Mouse (Mus musculus): ENCODE data around the gene Suclg2. TPM values are rescaled to one million over a fixed set of nuclear protein-coding genes. Genes with fewer than 3 reads are reported as not detected.

Gene Suclg2
- polyA plus RNA-seq, 1 experiment from 2014 or later = 57.5 TPM

DNA sequence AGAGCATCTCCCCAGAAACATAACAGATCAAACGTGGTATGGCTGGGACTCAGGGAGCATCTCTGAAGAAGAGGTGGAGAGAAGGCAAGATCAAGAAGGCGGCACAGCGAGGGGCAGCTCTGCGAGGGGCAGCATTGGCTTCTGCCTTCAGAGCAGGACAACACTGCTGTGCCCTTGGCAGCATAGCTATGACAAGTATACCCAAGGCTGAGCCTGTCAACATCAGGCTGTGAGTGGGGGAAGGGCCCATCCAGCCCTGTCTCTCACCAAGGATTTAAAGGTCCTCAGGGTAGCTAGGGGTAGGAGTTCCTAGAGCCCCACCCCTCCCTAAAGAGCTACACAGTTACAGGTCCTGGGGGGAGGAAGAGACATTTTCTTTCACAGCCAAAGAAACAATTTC, 23.7 kb downstream of the Suclg2 start:
- H3K9me3 ChIP-seq (ENCODE audit: control insufficient read depth, low read length) = no peaks in the 10 kb centered on the region
- H3K4me1 ChIP-seq (ENCODE audit: control insufficient read depth, insufficient read depth, low read length) = peaks cover 8% of the 10 kb centered on the region; the same call in 1 of the 2 replicates
- WGBS = 76% methylated on average over 4 of the region's 4 CpGs
- no peak overlapping the region for H3K4me3 ChIP-seq (ENCODE audit: low read depth, low read length)
- H3K27me3 ChIP-seq (replicated peaks; ENCODE audit: control insufficient read depth, insufficient read depth, low read length) = no peaks in the 10 kb centered on the region
- no peaks in the 10 kb centered on the region for H3K36me3 ChIP-seq (ENCODE audit: control insufficient read depth, insufficient read depth, low read length)
- DNase-seq (ENCODE audit: low spot score) (no peak), ATAC-seq (ENCODE audit: low read depth) (no peak)
- no peak overlapping the region for H3K27ac ChIP-seq (replicated peaks; ENCODE audit: low read depth, low read length)
- no peak overlapping the region for H3K4me2 ChIP-seq (ENCODE audit: low read depth, low read length)
- H3K9ac ChIP-seq (ENCODE audit: low read depth, low read length) = no peak overlapping the region

DNA sequence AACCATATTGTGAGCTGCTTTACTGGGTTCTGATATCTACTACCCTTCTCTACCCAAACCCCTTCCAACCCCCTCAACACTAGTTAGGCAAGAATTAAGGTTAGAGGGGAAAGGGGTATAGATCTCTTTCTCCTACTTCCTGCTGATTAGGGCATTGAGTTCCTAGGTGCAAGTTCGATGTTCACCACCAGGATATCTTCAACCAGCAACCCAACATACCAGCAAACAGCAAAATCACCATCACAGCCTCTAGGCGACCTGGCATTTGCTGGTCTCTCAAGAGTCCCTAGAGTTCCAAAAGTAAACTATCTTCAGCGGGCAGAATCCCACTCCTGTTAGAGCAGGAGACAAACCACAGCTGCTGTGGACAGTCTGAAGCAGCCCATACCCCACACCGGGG, 33.4 kb downstream of the Suclg2 start:
- Histone ChIP-seq H3K4me2 (ENCODE audit: low read depth, low read length) (no peak overlapping the region), H3K4me3 (ENCODE audit: low read depth, low read length) (no peak overlapping the region), H3K27me3 (replicated peaks; ENCODE audit: control insufficient read depth, insufficient read depth, low read length) (no peaks in the 10 kb centered on the region), H3K36me3 (ENCODE audit: control insufficient read depth, insufficient read depth, low read length) (no peaks in the 10 kb centered on the region), H3K4me1 (ENCODE audit: control insufficient read depth, insufficient read depth, low read length) (peaks cover 9% of the 10 kb centered on the region; the same call in 1 of the 2 replicates), H3K27ac (replicated peaks; ENCODE audit: low read depth, low read length) (no peak overlapping the region), H3K9ac (ENCODE audit: low read depth, low read length) (no peak overlapping the region), H3K9me3 (ENCODE audit: control insufficient read depth, low read length) (no peaks in the 10 kb centered on the region)
- DNase-seq (ENCODE audit: low spot score) (no peak), ATAC-seq (ENCODE audit: low read depth) (no peak)
- 71% methylated on average over 4 of the region's 4 CpGs for WGBS

DNA sequence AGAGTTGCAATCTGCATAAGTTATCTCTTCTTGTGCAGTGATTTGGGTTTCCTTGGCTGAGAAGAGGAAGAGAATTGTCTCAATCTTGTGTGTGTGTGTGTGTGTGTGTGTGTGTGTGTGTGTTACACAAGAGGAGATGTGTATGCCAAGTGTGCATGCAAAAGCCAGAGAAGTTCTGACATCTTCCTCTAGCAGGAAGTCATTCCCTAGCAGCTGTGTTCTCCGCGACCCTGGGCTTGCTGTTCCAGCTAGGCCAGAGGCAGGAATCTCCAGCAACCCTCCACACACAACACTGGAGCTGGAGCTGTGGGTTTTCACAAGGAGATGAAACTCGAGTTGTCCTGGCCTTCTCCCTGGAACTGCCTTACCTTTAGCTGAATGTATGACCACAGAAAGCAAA, 38.9 kb downstream of the Suclg2 start:
- Histone ChIP-seq H3K4me2 (ENCODE audit: low read depth, low read length) (no peak overlapping the region), H3K9me3 (ENCODE audit: control insufficient read depth, low read length) (no peaks in the 10 kb centered on the region), H3K27ac (replicated peaks; ENCODE audit: low read depth, low read length) (no peak overlapping the region), H3K27me3 (replicated peaks; ENCODE audit: control insufficient read depth, insufficient read depth, low read length) (no peaks in the 10 kb centered on the region), H3K4me3 (ENCODE audit: low read depth, low read length) (no peak overlapping the region), H3K4me1 (ENCODE audit: control insufficient read depth, insufficient read depth, low read length) (peaks cover 19% of the 10 kb centered on the region), H3K36me3 (ENCODE audit: control insufficient read depth, insufficient read depth, low read length) (no peaks in the 10 kb centered on the region), H3K9ac (ENCODE audit: low read depth, low read length) (no peak overlapping the region)
- DNase-seq (ENCODE audit: low spot score) (no peak), ATAC-seq (ENCODE audit: low read depth) (no peak)
- WGBS = 60% methylated on average over 3 of the region's 3 CpGs

DNA sequence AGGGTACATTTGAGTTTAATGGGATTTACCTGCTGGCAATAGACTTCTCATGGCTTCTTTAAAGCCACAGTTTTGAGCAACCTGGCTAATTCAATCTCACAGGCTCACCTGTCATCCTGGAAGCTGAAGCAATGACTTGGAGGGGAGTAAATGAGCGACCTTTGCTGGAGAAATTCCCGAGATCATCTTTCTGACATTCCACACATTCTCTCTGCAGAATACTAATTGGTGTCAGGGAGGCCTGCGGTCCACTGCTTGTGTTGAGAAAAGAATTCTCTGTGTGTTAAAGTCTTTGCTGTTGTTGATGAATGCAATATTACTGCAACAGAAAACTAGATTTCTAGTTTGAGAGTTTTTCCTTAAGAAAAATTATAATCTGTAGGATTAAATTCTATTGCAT, 39.3 kb downstream of the Suclg2 start:
- ATAC-seq (ENCODE audit: low read depth) = no peak
- H3K36me3 ChIP-seq (ENCODE audit: control insufficient read depth, insufficient read depth, low read length) = no peaks in the 10 kb centered on the region
- DNase-seq (ENCODE audit: low spot score) = no peak
- no peaks in the 10 kb centered on the region for H3K9me3 ChIP-seq (ENCODE audit: control insufficient read depth, low read length)
- no peak overlapping the region for H3K27ac ChIP-seq (replicated peaks; ENCODE audit: low read depth, low read length)
- no peak overlapping the region for H3K9ac ChIP-seq (ENCODE audit: low read depth, low read length)
- H3K27me3 ChIP-seq (replicated peaks; ENCODE audit: control insufficient read depth, insufficient read depth, low read length) = no peaks in the 10 kb centered on the region
- no peak overlapping the region for H3K4me3 ChIP-seq (ENCODE audit: low read depth, low read length)
- no peak overlapping the region for H3K4me2 ChIP-seq (ENCODE audit: low read depth, low read length)
- H3K4me1 ChIP-seq (ENCODE audit: control insufficient read depth, insufficient read depth, low read length) = peaks cover 23% of the 10 kb centered on the region
- 20% methylated on average over 3 of the region's 3 CpGs for WGBS

DNA sequence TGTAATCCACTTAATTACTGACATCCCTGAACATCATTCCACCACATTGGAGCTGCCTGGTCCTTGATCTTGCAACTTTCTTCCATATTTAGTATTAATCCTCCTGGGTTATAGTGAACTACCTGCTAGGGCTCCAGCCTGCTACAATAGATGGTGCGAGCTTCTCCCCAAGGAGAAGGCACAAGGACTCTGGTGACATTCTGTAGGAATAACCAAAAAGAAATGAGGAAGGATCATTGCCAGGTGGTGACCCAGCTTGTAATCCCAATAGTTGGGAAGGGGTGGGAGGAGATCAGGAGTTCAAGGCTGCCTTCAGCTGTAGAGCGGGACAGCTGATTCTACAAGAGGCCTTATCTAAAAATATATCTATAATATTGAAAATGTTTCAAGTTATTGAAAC, 41.6 kb downstream of the Suclg2 start:
- Histone ChIP-seq H3K4me1 (ENCODE audit: control insufficient read depth, insufficient read depth, low read length) (peaks cover 18% of the 10 kb centered on the region), H3K9ac (ENCODE audit: low read depth, low read length) (no peak overlapping the region), H3K9me3 (ENCODE audit: control insufficient read depth, low read length) (no peaks in the 10 kb centered on the region), H3K27ac (replicated peaks; ENCODE audit: low read depth, low read length) (no peak overlapping the region), H3K4me2 (ENCODE audit: low read depth, low read length) (no peak overlapping the region), H3K4me3 (ENCODE audit: low read depth, low read length) (no peak overlapping the region), H3K36me3 (ENCODE audit: control insufficient read depth, insufficient read depth, low read length) (no peaks in the 10 kb centered on the region), H3K27me3 (replicated peaks; ENCODE audit: control insufficient read depth, insufficient read depth, low read length) (no peaks in the 10 kb centered on the region)
- ATAC-seq (ENCODE audit: low read depth) (no peak), DNase-seq (ENCODE audit: low spot score) (no peak)
- WGBS = 84% methylated on average over 2 of the region's 2 CpGs

DNA sequence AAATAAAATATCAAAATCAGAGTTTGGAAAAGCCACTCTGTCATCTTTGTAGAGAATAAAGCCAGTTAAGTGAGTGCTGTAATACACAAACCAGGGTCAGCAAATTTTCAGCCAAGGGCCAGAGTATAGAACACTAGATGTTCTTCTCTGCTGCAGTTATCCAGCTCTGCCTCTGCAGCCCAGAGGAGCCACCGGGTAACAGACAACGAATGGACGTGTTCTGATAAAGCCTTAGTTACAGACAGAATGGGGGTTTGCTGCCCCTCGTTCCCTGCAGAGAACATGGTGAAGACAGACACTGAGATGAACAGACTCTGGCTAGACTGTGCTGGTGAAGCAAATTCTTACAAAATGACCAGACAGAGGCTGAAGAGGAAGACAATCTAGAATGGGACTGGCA, 42.2 kb downstream of the Suclg2 start:
- Histone ChIP-seq H3K27me3 (replicated peaks; ENCODE audit: control insufficient read depth, insufficient read depth, low read length) (no peaks in the 10 kb centered on the region), H3K9me3 (ENCODE audit: control insufficient read depth, low read length) (0 out of 2 replicates have a peak, but pooled peaks cover 3% of the 10 kb centered on the region), H3K9ac (ENCODE audit: low read depth, low read length) (no peak overlapping the region), H3K36me3 (ENCODE audit: control insufficient read depth, insufficient read depth, low read length) (peaks cover 3% of the 10 kb centered on the region; the same call in 1 of the 2 replicates), H3K4me2 (ENCODE audit: low read depth, low read length) (no peak overlapping the region), H3K27ac (replicated peaks; ENCODE audit: low read depth, low read length) (no peak overlapping the region), H3K4me3 (ENCODE audit: low read depth, low read length) (no peak overlapping the region), H3K4me1 (ENCODE audit: control insufficient read depth, insufficient read depth, low read length) (peaks cover 18% of the 10 kb centered on the region)
- DNase-seq (ENCODE audit: low spot score) = no peak
- 65% methylated on average over 4 of the region's 4 CpGs for WGBS
- ATAC-seq (ENCODE audit: low read depth) = no peak

DNA sequence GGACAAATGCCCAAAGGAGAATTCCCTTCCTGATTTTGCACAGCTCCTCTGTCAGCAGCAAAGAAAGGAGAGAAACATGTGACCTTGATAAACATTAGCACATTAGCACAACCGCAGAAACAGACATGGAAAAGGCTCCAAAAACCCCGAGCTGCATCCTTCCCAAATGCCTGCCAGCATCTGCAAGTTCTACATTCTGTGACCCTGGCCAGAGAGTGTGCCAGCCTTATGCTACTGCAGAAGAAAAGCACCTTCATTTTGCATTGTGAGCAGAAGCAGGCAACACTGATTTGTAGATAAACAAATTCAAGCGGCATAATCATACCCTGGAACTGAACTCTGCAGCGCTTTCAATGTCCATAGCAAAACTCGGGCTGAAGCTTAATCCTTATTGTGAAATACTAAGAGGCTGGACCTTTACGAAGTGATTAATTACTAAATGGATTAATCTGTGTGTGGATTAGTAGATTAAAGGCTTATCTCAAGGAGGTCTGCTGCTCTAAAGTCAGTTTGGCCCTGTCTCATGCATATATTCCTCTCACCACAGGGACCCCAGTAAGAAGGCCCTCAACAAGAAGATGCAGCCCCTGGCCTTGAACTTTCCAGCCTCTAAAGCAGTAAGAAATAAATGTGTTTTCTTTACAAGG, 43.4 kb downstream of the Suclg2 start:
- Histone ChIP-seq H3K36me3 (ENCODE audit: control insufficient read depth, insufficient read depth, low read length) (peaks cover 8% of the 10 kb centered on the region; the same call in 1 of the 2 replicates), H3K27ac (replicated peaks; ENCODE audit: low read depth, low read length) (no peak overlapping the region), H3K9me3 (ENCODE audit: control insufficient read depth, low read length) (0 out of 2 replicates have a peak, but pooled peaks cover 7% of the 10 kb centered on the region), H3K4me3 (ENCODE audit: low read depth, low read length) (no peak overlapping the region), H3K4me1 (ENCODE audit: control insufficient read depth, insufficient read depth, low read length) (peaks cover 18% of the 10 kb centered on the region), H3K9ac (ENCODE audit: low read depth, low read length) (0 out of 2 replicates have a peak overlapping the region, but pooled peaks have one; percentile 0), H3K27me3 (replicated peaks; ENCODE audit: control insufficient read depth, insufficient read depth, low read length) (no peaks in the 10 kb centered on the region), H3K4me2 (ENCODE audit: low read depth, low read length) (no peak overlapping the region)
- WGBS = 34% methylated on average over 6 of the region's 6 CpGs
- peak; percentile 41 for DNase-seq (ENCODE audit: low spot score)
- no peak for ATAC-seq (ENCODE audit: low read depth)

DNA sequence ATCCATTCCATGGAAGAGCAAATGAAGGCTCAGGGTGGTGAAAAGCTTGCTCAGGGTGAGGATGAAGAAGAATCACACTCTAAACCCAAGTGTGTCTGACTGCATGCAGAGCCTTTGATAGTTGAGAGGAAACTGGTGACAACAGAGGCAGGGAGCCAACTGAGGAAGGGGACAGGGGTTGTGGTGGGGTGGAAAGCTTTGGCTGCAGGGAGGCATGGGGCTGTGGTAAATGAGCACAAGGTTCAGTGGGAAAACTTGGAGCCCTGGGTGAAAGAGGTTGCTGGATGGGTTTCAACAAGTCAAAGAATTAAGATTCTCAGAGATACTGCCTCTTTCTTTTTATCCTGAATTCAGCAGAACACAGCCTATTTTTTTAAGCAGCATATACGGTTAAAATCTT, 43.9 kb downstream of the Suclg2 start:
- Histone ChIP-seq H3K9me3 (ENCODE audit: control insufficient read depth, low read length) (0 out of 2 replicates have a peak, but pooled peaks cover 7% of the 10 kb centered on the region), H3K27ac (replicated peaks; ENCODE audit: low read depth, low read length) (no peak overlapping the region), H3K4me2 (ENCODE audit: low read depth, low read length) (no peak overlapping the region), H3K9ac (ENCODE audit: low read depth, low read length) (0 out of 2 replicates have a peak overlapping the region, but pooled peaks have one; percentile 0), H3K36me3 (ENCODE audit: control insufficient read depth, insufficient read depth, low read length) (peaks cover 8% of the 10 kb centered on the region; the same call in 1 of the 2 replicates), H3K4me3 (ENCODE audit: low read depth, low read length) (no peak overlapping the region), H3K4me1 (ENCODE audit: control insufficient read depth, insufficient read depth, low read length) (peaks cover 18% of the 10 kb centered on the region), H3K27me3 (replicated peaks; ENCODE audit: control insufficient read depth, insufficient read depth, low read length) (no peaks in the 10 kb centered on the region)
- DNase-seq (ENCODE audit: low spot score) (no peak), ATAC-seq (ENCODE audit: low read depth) (0 out of 2 replicates have a peak, but pooled peaks have one; percentile 9)
- WGBS = 7% methylated on average over 1 of the region's 1 CpGs

DNA sequence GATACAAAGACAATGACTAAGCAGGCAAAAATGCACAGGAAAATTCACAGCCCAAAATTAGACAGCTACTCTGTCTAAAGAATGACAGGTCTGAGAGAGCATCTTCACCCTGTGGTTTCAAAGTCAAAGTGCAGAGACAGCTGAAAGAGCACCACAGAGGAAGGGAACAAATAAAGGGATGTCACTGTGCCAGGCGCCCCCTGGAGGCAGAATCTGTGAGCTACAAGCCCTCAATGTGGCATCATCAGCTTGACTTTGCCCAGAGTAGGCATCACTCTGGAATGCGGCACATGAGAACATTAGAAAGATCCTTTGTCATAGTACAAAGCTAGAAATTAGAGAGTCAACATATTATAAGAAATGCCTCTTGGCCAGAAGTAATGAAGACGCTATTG, 49.3 kb downstream of the Suclg2 start:
- 58% methylated on average over 3 of the region's 3 CpGs for WGBS
- ATAC-seq (ENCODE audit: low read depth) (no peak), DNase-seq (ENCODE audit: low spot score) (no peak)
- Histone ChIP-seq H3K9ac (ENCODE audit: low read depth, low read length) (no peak overlapping the region), H3K4me3 (ENCODE audit: low read depth, low read length) (no peak overlapping the region), H3K9me3 (ENCODE audit: control insufficient read depth, low read length) (0 out of 2 replicates have a peak, but pooled peaks cover 7% of the 10 kb centered on the region), H3K27ac (replicated peaks; ENCODE audit: low read depth, low read length) (no peak overlapping the region), H3K36me3 (ENCODE audit: control insufficient read depth, insufficient read depth, low read length) (peaks cover 8% of the 10 kb centered on the region; the same call in 1 of the 2 replicates), H3K27me3 (replicated peaks; ENCODE audit: control insufficient read depth, insufficient read depth, low read length) (no peaks in the 10 kb centered on the region), H3K4me1 (ENCODE audit: control insufficient read depth, insufficient read depth, low read length) (peaks cover 4% of the 10 kb centered on the region), H3K4me2 (ENCODE audit: low read depth, low read length) (no peak overlapping the region)
